Mouse (Mus musculus) T-cell, adult 2 months (primary cell): ENCODE results near the gene Tbc1d10c.

Experiments used
- DNase-seq: peaks from one replicate; pipeline ENCODE4 v3.0.0; 2022; ENCODE audit warnings: low spot score

The Tbc1d10c gene

DNA sequence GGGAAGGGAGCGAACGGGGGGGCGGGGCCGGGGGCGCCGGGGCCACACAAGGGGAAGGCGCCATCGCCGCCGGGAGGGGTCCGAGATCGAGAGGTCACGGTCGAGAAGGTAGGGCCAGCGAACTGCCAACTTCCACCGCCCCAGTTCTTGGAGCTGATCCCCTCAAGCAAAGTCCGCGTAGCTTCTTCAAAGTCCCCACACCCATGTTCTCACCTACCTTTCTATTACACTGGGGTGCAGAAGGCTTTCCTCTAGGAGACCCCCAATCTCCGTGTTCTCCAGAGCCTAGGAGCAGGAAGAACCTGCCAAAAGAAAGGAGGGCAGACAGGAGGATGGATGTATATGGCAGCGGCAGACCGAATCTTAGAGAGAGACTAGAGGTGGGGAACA, 24.4 kb upstream of the Tbc1d10c start:
- no peak for DNase-seq

DNA sequence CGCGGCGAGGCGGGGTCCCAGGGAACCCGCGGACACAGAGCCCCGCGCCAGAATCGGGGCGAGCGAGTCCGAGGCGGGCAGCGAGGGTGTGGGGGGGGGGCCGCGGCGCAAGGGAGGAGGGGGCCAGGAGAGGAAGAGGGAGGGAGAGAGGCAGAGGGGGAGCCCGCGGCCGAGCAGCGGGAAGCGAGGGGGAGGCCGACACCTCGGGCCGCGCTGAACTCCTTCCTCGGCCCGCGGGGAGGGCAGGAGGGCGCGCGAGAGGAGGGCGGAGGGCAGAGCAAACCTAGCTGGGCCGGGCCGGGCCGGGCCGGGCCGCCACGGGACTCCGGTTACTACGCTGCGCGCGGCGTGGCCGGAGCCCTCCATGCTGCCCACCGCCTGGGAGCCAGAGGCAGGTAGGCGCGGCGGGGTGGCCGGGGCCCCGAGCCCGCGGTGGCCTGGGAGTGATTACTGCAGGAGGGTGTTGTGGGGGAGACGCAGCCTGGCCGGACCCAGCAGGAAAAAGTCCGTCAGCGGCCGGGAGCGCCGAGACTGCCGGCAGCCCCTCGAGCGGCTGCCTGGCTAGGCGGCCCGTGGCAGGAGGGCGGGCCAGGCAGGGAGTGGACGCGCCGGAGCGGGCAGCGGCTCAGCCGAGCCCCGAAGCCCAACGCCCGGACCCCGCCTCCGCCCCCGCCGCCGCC, 23.8 kb upstream of the Tbc1d10c start:
- DNase-seq, result peak; percentile 35

DNA sequence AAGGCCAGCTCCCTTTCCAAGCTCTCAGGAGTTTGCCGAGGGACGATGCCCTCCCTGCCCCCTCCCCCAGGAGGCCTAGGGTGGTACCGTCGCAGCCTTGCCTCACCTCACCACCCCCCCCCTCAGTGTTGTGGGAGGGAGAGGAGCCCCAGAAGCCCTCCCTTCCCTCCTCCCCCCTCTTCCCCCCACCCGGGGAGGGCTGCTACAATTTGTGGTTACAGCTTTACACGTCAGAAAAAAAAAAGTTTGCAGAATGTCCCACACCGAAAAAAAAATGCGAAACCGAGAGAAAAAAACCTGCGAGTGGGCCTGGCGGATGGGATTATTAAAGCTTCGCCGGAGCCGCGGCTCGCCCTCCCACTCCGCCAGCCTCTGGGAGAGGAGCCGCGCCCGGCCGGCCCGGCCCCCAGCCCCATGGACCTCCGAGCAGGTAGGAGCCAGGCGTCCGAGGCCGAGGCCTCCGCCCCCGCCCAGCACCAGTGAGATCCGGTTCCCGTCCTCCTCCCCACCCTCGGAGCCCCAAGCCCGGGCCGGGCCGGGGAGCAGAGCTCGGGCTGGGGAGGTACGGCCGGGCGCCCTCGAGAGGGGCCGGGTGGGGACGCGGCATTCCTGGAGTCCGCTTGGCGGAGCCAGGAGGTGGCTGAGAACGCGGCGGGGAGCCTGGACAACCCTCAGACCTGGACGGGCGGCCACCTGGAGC, 23.1 kb upstream of the Tbc1d10c start, which contains the start of the genes Clcf1 and AC109138.7:
Gene Clcf1, plus strand, starts transcription at position 168 of the 700 bp plus-strand sequence.
Gene AC109138.7, plus strand, starts transcription at position 287 of the 700 bp plus-strand sequence.
- DNase-seq, result peak; percentile 87

DNA sequence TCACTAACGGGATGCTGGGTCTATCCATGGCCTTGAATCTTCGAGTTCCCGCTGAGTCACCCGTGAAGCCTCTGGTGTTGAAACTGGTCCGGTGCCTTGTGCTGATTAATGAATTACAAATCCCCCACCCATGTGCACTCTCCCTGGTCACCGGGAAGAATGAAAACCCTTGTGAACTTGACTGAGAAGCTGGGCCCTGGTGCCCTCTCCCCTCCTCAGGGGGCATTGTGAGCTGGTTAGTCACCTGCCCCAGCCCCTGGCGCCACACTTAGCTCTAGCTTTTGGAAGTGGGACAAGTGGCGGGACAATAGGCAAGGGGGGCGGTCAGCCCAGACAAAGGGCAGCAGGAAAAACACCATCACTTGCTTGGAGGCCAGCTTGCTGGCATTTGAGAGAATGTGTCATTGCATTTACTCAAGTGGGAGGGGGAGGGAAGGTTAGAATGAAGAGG, 22.5 kb upstream of the Tbc1d10c start:
- no peak for DNase-seq

DNA sequence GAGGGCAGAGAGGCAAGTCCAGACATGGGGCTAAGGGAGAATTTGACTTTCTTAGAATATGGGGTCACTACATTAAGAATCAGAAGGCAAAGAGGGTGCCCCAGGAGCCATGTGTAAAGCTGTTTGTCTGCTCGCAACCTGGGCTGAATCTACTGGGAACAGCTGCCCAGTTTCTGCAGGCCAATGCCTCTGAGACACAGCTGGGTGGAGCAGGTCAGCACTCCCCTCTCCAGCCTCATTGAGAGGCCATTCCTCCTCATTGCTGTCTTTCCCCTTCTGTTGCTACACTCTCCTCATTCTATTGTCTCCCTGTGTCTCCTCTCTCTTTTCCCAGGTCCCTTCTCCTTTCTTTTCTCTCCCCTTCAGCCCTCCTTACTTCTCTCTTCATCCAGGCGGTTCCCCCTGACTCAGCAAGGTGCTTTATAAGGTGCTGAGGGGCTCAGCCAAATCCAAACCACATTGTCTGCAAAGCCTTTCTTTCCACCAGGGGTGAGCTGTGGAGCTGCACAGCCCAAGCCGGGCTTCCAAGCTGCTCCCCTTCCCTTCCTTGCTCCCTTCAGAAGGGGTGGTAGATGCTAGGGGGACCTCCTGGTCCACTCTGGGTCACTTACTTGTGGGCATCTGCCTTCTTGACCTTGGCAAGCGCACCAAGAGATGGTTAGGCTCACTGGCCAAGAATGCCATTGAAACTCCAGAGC, 21.0 kb upstream of the Tbc1d10c start:
- DNase-seq, result no peak

DNA sequence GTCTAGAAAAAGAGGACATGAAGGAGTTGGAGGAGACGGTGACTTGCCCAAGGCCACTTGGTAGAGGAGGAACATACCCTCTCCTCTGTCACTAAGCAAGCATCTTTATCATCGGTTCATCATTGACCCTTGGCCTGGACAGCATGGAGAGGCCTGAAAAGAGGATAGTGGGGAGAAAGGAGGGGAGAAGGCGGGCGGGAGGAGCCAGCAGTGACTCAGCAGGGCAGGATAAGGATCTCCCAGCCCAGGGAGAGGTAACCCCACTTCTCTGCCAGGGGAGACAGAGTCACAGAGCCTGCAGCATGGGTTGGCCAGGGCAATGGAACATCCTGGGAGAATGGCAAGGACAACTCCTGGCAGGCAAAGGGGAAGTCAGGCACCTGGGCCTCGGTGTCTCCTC, 17.5 kb upstream of the Tbc1d10c start:
- no peak for DNase-seq

DNA sequence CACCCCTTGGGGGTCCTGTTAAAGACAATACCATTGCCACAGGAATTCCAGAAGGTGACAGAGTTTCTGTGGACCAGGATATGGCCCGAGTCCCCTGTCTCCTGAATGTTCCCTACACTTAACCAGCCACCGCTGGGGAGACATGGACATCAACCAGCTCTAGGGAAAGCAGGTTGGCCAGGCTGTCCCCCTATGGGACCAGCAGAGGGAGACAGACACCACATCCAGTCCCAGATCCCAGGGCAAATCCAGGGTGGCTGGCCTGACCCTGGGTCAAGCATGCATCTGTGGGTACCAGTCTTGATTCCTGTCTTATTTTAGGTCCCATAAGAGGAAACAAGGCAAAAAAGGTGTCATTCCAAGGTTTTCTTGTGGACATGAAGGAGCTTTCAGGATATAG, 15.9 kb upstream of the Tbc1d10c start:
- peak; percentile 59 for DNase-seq

DNA sequence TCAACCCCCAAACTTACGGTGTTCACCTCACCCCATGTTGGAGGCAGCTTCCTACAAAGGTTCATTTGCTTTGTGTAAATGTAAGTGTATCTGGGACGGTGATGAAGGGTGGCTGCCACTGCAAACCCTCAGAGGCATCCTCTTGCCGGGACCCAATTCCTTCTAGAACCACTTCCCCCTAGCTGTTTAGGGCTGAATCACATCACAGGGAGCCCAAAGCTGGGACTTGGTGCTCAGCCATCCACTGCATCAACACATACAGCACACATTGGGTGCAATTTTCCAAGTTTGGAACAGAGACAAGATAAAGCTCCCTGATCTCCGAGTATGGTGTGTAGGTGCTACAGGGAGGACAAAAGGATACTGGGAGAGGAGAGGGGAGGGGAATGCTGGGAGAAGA, 13.8 kb upstream of the Tbc1d10c start:
- peak; percentile 35 for DNase-seq

DNA sequence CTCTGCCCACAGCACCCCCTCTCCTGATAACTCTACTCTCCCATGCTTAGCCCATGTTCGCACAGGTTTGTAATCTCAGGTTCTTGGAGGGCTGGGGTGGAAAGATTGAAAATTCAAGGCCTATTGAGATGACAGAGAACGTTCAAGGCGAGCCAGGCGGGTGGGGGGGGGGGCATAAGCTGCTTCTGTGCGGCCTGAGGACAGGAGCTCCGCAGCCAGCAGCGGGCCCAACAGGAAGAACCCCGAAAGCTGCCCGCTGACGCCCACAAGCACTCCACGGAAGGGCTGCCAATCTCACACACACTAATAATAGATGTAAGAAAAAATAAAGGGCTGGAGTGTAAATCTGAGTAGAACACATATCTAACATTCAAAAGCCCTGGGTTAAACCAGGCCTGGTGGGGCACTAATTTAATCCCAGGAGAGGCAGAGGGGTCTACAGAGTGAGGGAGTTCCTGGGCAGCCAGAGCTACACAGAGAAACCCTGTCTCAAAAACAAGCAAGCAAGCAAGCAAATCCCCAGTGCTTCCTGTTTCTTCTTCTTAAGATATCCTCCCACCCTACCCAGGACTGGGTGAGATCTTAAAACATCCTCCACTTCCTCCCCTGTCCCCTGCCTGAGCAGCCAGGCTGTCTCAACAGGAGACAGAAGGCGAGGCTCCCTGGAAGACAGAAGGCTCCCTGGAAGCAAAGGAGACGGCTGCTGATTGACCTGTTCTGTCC, 12.7 kb upstream of the Tbc1d10c start:
- DNase-seq, result peak; percentile 64

DNA sequence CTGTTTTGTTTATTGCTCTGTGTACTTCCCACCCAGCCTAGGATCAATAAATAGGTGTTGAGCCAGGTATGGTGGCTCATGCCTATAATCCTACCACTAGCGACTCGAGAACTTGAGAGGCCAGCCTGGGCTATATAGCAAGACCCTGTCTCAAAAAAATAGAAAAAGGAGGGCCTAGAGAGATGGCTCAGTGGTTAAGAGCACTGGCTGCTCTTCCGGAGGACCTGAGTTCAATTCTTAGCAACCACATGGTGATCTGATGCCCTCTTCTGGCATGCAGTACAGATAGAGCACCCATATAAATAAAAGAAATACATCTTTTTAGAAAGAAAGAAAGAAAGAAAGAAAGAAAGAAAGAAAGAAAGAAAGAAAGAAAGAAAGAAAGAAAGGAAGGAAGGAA, 12.1 kb upstream of the Tbc1d10c start:
- peak; percentile 50 for DNase-seq

DNA sequence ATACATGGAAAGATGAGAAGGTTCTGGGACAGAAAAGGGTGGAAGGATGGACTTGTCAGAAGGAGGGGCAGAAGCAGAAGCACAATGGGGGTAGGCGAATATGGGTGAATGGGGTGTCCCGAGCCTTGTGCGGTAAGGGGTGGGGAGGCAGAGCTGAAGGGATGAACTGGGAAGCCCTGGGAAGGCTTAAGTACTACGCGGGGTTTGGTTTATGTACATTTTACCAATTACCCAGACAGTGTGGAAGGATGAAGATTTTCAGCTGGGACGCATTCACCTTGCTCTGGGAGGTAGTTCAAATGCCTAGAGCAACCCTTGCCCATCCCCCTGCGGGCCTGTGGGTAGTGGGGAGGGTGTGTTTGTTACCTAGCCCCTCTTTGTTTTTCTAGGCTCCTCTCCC, 11.1 kb upstream of the Tbc1d10c start:
- no peak for DNase-seq

DNA sequence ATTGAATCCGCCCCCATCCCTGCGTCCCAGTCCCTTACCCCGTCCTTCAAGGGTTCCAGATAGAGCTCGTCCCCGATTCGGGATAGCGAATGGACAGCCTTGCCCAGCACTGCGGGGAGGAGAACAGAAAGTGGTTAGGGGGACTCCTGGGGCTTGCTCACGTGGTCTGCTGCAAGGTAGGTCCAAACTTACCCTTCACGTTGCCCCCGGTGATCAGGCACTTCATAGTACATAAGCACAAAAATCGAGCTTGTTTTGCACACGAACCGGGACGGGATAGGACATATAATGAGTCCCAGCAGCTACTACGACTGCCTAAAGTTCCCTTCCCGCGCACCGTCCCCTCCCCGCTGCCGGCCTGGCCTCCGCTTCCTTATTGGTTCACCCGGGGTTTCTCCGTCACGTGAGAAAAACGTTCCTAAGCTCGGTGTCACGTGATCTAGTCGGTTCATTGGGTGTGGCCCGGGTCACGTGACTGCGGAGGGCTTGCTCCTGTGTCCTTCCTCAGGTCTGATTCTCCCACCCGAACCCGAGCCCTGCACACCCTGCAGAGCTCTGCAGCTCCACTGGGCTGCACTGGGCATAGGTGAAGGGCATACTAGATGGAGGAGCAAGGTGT, 10.3 kb upstream of the Tbc1d10c start, which contains the start of gene Rad9a:
Gene Rad9a, minus strand, starts transcription at position 372 of the 619 bp plus-strand sequence.
- peak; percentile 90 for DNase-seq

DNA sequence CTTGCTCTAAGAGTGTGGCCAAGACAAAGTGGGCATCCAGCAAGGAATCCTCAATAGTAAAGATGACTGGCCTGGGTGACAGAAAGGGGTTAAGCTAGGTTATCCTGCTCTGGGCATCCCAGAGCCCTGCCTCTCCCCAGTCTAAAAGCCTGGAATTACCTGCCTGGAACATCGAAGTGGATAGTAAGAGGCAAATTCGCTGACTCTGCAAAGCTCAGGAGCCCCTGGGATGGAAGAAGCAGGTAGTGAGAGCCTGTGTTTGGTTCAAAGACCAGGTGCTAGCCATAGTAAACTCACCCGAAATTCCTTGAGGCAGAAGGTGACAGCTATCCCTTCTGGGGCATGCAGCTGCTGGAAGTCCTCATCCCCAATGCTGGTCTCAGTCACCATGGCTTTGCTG, 6.1 kb upstream of the Tbc1d10c start:
- DNase-seq, result no peak

DNA sequence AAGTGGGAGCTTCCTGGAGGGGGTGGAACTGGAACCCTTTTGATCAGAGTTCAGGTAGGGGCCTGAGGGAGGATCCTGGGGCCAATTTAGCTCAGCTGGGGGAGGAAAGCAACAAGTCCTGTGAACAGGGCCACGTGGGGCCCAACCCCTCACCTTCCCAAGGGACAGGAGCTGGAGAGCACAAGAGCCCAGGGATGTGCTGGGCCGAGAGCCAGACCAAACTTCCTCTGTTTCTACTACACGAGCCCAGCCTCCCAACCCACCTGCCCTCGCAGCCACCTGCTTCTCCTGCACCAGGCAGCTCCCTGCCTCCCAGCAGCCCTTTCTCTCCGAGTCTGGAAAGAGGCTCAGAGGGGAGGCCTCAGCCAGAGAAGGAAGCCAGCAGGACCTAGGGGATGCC, 5.5 kb upstream of the Tbc1d10c start:
- DNase-seq, result no peak

DNA sequence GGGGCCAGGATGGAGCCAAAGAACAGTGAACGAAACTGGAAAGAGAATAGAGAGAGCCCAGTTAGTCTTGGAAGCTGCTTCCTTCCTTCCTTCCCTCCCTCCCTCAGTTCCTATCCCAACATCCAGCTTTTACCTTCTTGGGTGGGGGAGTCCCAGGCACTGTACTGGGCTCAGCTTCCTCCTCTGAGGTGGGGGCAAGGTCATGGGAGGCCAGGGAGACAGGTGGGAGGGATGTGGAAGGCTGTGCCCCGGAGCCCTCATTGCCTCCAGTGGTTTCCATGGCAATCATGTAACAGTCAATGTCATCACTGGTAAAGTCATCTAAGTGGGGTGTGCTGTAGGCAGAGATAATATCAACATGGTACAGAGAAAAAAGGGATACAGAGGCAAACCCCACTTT, 5.0 kb upstream of the Tbc1d10c start:
- no peak for DNase-seq

DNA sequence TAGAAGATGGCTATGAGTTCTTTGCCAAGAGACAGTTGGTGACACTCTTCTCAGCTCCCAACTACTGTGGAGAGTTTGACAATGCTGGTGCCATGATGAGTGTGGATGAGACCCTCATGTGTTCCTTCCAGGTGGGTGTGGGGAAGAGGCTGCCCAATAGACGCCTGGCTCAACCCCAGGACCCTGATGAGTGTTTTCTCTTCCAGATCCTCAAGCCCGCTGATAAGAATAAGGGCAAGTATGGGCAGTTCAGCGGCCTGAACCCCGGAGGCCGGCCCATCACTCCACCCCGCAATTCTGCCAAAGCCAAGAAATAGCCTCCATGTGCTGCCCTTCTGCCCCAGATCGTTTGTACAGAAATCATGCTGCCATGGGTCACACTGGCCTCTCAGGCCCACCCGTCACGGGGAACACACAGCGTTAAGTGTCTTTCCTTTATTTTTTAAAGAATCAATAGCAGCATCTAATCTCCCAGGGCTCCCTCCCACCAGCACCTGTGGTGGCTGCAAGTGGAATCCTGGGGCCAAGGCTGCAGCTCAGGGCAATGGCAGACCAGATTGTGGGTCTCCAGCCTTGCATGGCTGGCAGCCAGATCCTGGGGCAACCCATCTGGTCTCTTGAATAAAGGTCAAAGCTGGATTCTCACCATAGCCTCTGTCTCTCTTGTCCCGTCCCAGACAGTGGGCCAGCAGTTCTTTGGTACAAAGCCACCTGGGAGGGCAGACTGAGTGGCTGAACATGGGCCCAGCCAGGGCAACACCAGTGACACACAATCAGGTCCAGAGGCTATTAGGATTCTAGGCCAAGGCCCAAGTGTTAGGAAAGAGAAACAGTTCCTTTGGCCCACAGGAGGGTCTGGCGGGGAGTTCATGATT, 3.9 kb upstream of the Tbc1d10c start:
- DNase-seq, result no peak

DNA sequence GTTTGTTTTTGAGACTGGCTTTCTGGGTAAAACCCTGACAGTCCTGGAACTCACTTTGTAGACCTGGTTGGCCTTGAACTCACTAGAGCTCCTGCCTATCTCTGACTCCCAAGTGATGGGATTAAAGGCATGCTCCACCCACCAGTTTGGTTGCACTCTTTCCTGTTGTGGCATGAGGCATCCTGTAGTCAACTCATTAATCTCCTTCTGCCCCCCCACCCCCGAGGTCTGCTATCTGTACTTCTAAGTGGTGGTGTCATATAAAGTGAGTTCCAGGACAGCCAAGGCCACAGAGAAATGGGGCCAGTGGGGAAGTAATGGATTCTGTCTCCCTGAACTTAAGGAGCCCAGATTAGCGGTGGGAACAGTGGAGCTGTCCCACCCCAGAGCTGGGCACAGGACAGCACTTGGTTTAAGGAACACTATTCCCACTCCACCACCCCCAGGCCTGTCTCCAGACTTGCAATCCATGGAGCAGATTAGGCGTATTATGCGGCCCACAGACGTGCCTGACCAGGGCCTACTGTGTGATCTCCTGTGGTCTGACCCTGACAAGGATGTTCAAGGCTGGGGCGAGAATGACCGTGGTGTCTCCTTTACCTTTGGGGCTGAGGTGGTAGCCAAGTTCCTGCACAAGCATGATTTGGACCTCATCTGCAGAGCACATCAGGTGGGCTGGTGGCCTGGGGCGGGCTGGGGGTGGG, 3.1 kb upstream of the Tbc1d10c start:
- no peak for DNase-seq

DNA sequence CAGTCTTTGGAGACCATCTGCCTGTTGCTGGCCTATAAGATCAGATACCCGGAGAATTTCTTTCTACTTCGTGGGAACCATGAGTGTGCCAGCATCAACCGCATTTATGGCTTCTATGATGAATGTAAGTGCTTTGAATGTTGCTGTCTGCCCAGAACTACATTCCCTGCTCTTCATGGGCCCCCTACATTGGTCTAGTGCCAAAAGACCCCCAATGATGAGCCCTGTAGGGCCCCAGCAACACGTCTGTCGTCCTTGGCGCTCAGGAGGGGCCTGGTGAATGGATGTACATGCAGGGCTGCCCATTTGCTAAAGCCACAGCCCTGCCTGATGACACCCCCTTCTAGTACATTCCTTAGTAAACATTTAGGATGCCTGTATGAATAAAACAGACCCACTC, 2.0 kb upstream of the Tbc1d10c start:
- no peak for DNase-seq

DNA sequence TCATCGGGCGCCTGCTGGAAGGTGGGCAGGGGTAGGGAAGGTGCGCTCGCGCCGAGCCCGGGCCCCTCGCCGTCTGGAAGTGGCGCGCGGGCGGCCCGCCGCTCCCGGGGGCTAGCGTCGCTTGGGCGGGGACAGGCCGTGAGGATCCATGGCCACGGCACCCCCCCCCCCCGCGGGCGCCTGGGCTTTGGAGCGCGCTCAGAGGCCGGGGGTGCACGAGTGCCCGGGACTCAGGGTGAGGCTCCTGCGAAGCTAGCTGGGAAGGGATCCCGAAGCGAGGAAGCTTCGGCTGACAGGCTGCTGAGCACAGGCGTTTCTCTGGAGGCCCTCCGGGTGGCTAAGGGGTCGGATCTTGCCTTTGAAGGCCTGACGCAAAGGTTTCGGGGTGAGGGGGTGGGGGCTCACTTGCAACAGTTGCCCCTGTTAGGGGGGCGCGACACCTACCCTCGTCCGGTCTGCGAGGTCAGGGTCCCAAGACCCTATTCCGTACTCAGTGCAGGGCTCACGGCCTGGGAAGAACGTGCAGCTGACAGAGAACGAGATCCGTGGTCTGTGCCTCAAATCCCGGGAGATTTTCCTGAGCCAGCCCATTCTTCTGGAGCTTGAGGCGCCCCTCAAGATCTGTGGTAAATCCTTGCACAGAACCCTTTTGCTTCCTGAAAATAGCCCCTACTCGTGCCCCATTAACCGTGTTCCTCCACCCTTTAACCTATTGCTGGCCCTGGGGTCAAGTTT, 1.3 kb upstream of the Tbc1d10c start:
- no peak for DNase-seq
